Mouse (Mus musculus) intestine, embryonic 14.5 days (tissue): Measurements from ENCODE around the gene Mrpl11. TPM values are rescaled to one million over a fixed set of nuclear protein-coding genes. Genes with fewer than 3 reads are reported as not detected.
A peak's percentile ranks its signal among the peaks of the same experiment; 100 is the strongest.
"Not testable (repeated sequence)": the region's sequence is repeated elsewhere in the genome, so short reads cannot be mapped to it uniquely, and the experiment has no call there.

ENCODE experiments used
- ATAC-seq: fragments of 200-750 bp; cut with Nextera tagmentation; replicated peaks from 2 replicates; pipeline ENCODE4 v1.8.0; 2017; ENCODE audit warnings: low read depth, moderate number of reproducible peaks, moderate TSS enrichment, moderate library complexity; ENCODE audit not compliant: low FRiP score, low TSS enrichment
- DNase-seq: peaks from one replicate; pipeline ENCODE4 v3.0.0-alpha.2; 2018; ENCODE audit warnings: low spot score
- H3K27ac ChIP-seq: fragments of 300-500 bp; sonication (generic); 2 replicates; pipeline ENCODE4 v1.5.1; 2014; ENCODE audit warnings: low read depth, mild to moderate bottlenecking, control low read depth
- H3K27me3 ChIP-seq: fragments of 300-500 bp; sonication (generic); replicated peaks from 2 replicates; pipeline ENCODE4 v1.6.1; 2014; ENCODE audit warnings: low read length, control low read depth; ENCODE audit not compliant: control insufficient read depth, insufficient read depth
- H3K36me3 ChIP-seq: fragments of 300-500 bp; sonication (generic); 2 replicates; pipeline ENCODE4 v1.6.1; 2014; ENCODE audit warnings: low read length, control low read depth; ENCODE audit not compliant: control insufficient read depth, insufficient read depth
- H3K4me1 ChIP-seq: fragments of 300-500 bp; sonication (generic); replicated peaks from 2 replicates; pipeline ENCODE4 v1.6.1; 2014; ENCODE audit warnings: low read length, control low read depth, mixed read lengths; ENCODE audit not compliant: control insufficient read depth, insufficient read depth
- H3K4me2 ChIP-seq: fragments of 300-500 bp; sonication (generic); 2 replicates; pipeline ENCODE4 v1.6.1; 2014; ENCODE audit warnings: low read length
- H3K4me3 ChIP-seq: fragments of 300-500 bp; sonication (generic); 2 replicates; pipeline ENCODE4 v1.5.1; 2014; ENCODE audit warnings: low read depth, low read length, control low read depth, mixed read lengths
- H3K9ac ChIP-seq: fragments of 300-500 bp; sonication (generic); 2 replicates; pipeline ENCODE4 v1.6.1; 2014; ENCODE audit warnings: mild to moderate bottlenecking, low read length
- H3K9me3 ChIP-seq: fragments of 300-500 bp; sonication (generic); 2 replicates; pipeline ENCODE4 v1.6.1; 2016; ENCODE audit warnings: low read length, control low read depth; ENCODE audit not compliant: control insufficient read depth
- WGBS: fragments of 180-500 bp; shearing (Covaris S2); extraction: QIAGEN DNeasy Blood & Tissue Kit; methylation state at CpG from one replicate; pipeline ENCODE4 v1.1.7; 2014; 5-methylcytosine and 5-hydroxymethylcytosine counted together
- polyA plus RNA-seq: library from polyadenylated mRNA; unstranded; fragments of >200 nt; fragmentation: Nextera tagmentation; extraction: Ambion mirVana; gene quantifications from 2 replicates; pipeline ENCODE4 v1.2.1, GENCODE M21; 2014

The Mrpl11 gene
- polyA plus RNA-seq, 1 experiment from 2014 or later: 119 TPM

GRCm38 (mm10) chr19:5003644-5004043 lies 41.7 kb downstream of the Mrpl11 start:
- not testable (repeated sequence) for DNase-seq, H3K27me3 ChIP-seq, H3K9ac ChIP-seq, H3K9me3 ChIP-seq, H3K4me3 ChIP-seq, H3K4me2 ChIP-seq, H3K4me1 ChIP-seq, ATAC-seq, H3K36me3 ChIP-seq, H3K27ac ChIP-seq
- 59% methylated on average over 2 of the region's 2 CpGs for WGBS

GRCm38 (mm10) chr19:5004925-5005324 lies 43.0 kb downstream of the Mrpl11 start:
- WGBS: 57% methylated on average over 4 of the region's 4 CpGs
- 0 out of 2 replicates have a peak, but pooled peaks cover 2% of the 10 kb centered on the region for H3K27me3 ChIP-seq
- H3K4me3 ChIP-seq: no peak overlapping the region
- DNase-seq: no peak
- H3K9me3 ChIP-seq: no peaks in the 10 kb centered on the region
- no peak overlapping the region for H3K27ac ChIP-seq
- no peak overlapping the region for H3K9ac ChIP-seq
- H3K36me3 ChIP-seq: no peaks in the 10 kb centered on the region
- ATAC-seq: no peak
- H3K4me1 ChIP-seq: peaks cover 7% of the 10 kb centered on the region; the same call in 1 of the 2 replicates
- H3K4me2 ChIP-seq: no peak overlapping the region

GRCm38 (mm10) chr19:5013138-5013537 lies 51.2 kb downstream of the Mrpl11 start:
- no peak overlapping the region for H3K4me3 ChIP-seq
- no peak overlapping the region for H3K27ac ChIP-seq
- H3K4me2 ChIP-seq: no peak overlapping the region
- H3K4me1 ChIP-seq: peaks cover 7% of the 10 kb centered on the region; the same call in 1 of the 2 replicates
- DNase-seq (no peak), ATAC-seq (no peak)
- no peak overlapping the region for H3K9ac ChIP-seq
- H3K27me3 ChIP-seq: no peaks in the 10 kb centered on the region
- no peaks in the 10 kb centered on the region for H3K9me3 ChIP-seq
- H3K36me3 ChIP-seq: no peaks in the 10 kb centered on the region
- WGBS: 64% methylated on average over 8 of the region's 8 CpGs

GRCm38 (mm10) chr19:5014961-5015398 lies 53.0 kb downstream of the Mrpl11 start:
- Histone ChIP-seq H3K27ac (no peak overlapping the region), H3K4me1 (peaks cover 7% of the 10 kb centered on the region; the same call in 1 of the 2 replicates), H3K9ac (no peak overlapping the region), H3K27me3 (no peaks in the 10 kb centered on the region), H3K4me3 (no peak overlapping the region), H3K9me3 (no peaks in the 10 kb centered on the region), H3K4me2 (no peak overlapping the region), H3K36me3 (no peaks in the 10 kb centered on the region)
- ATAC-seq (no peak), DNase-seq (peak; percentile 66)
- 15% methylated on average over 8 of the region's 8 CpGs for WGBS

GRCm38 (mm10) chr19:5016221-5016742 lies 54.3 kb downstream of the Mrpl11 start:
- peak overlapping the region; percentile 34 for H3K4me2 ChIP-seq
- no peak overlapping the region for H3K27ac ChIP-seq
- peaks cover 7% of the 10 kb centered on the region; the same call in 1 of the 2 replicates for H3K4me1 ChIP-seq
- H3K27me3 ChIP-seq: no peaks in the 10 kb centered on the region
- ATAC-seq (0 out of 2 replicates have a peak, but pooled peaks have one; percentile 29), DNase-seq (peak; percentile 58)
- H3K9me3 ChIP-seq: no peaks in the 10 kb centered on the region
- WGBS: 25% methylated on average over 10 of the region's 10 CpGs
- H3K9ac ChIP-seq: no peak overlapping the region
- no peak overlapping the region for H3K4me3 ChIP-seq
- H3K36me3 ChIP-seq: no peaks in the 10 kb centered on the region

Other genes starting within 250 kb of the Mrpl11 start
- gene Rbm4b, start 205.7 kb upstream of the Mrpl11 start, polyA plus RNA-seq: 55.0 and 62.4 TPM in 2 replicates
- gene Rbm4, start 168.2 kb upstream of the Mrpl11 start, polyA plus RNA-seq: 59.8 and 69.8 TPM in 2 replicates
- 25.7 and 29.0 TPM in 2 replicates for gene Gm21992, start 150.5 kb upstream of the Mrpl11 start, polyA plus RNA-seq
- 77.1 and 82.3 TPM in 2 replicates for gene Rbm14, start 150.5 kb upstream of the Mrpl11 start, polyA plus RNA-seq
- gene Ccs, start 122.8 kb upstream of the Mrpl11 start, polyA plus RNA-seq: 48.8 and 49.3 TPM in 2 replicates
- 0.17 TPM in 1 of 2 replicates, not detected in the other for gene Ccdc87, start 122.8 kb upstream of the Mrpl11 start, polyA plus RNA-seq
- gene Ctsf, start 107.0 kb upstream of the Mrpl11 start, polyA plus RNA-seq: 24.0 and 24.9 TPM in 2 replicates
- gene Actn3, start 84.2 kb upstream of the Mrpl11 start, polyA plus RNA-seq: 0.87 and 1.4 TPM in 2 replicates
- gene Zdhhc24, start 83.5 kb upstream of the Mrpl11 start, polyA plus RNA-seq: 9.7 and 10.9 TPM in 2 replicates
- 3.2 and 5.2 TPM in 2 replicates for gene Bbs1, start 55.5 kb upstream of the Mrpl11 start, polyA plus RNA-seq
- 109 and 116 TPM in 2 replicates for gene Dpp3, start 33.9 kb upstream of the Mrpl11 start, polyA plus RNA-seq
- gene Peli3, start 19.0 kb upstream of the Mrpl11 start, polyA plus RNA-seq: 2.2 and 2.5 TPM in 2 replicates
- gene Npas4, start 28.2 kb downstream of the Mrpl11 start, polyA plus RNA-seq: 0.31 and 0.42 TPM in 2 replicates
- gene Slc29a2, start 61.7 kb downstream of the Mrpl11 start, polyA plus RNA-seq: 6.8 and 7.0 TPM in 2 replicates
- 39.1 and 45.2 TPM in 2 replicates for gene B4gat1, start 76.7 kb downstream of the Mrpl11 start, polyA plus RNA-seq
- 1.1 and 1.6 TPM in 2 replicates for gene AC124502.3, start 76.7 kb downstream of the Mrpl11 start, polyA plus RNA-seq
- gene Brms1, start 79.2 kb downstream of the Mrpl11 start, polyA plus RNA-seq: 49.6 and 50.8 TPM in 2 replicates
- gene Rin1, start 88.3 kb downstream of the Mrpl11 start, polyA plus RNA-seq: 2.6 and 3.8 TPM in 2 replicates
- 69.8 and 70.2 TPM in 2 replicates for gene Cd248, start 105.9 kb downstream of the Mrpl11 start, polyA plus RNA-seq
- 7.1 and 8.2 TPM in 2 replicates for gene Tmem151a, start 123.4 kb downstream of the Mrpl11 start, polyA plus RNA-seq
- gene Yif1a, start 126.4 kb downstream of the Mrpl11 start, polyA plus RNA-seq: 111 and 114 TPM in 2 replicates
- 22.3 and 22.9 TPM in 2 replicates for gene Cnih2, start 136.4 kb downstream of the Mrpl11 start, polyA plus RNA-seq
- 246 and 252 TPM in 2 replicates for gene Rab1b, start 144.9 kb downstream of the Mrpl11 start, polyA plus RNA-seq
- 16.8 and 19.0 TPM in 2 replicates for gene Klc2, start 156.4 kb downstream of the Mrpl11 start, polyA plus RNA-seq